Mouse (Mus musculus) CH12.LX (cell line): ENCODE data around the gene Tmem179b.

Source experiments
- CHD2 ChIP-seq: IDR thresholded peaks from 2 replicates; pipeline ENCODE4 v1.6.1; 2011; ENCODE audit warnings: low read length, improper control_type of control experiment
- CTCF ChIP-seq, 2 experiments: IDR thresholded peaks in 1 of 2; conservative IDR thresholded peaks in 1 of 2; 2 replicates each; pipeline ENCODE4 v1.5.1; 2011 to 2012; ENCODE audit warnings: low read depth in 2 of 2, low read length in 2 of 2, improper control_type of control experiment in 1 of 2, inconsistent platforms in 1 of 2, mild to moderate bottlenecking in 1 of 2, moderate library complexity in 1 of 2
- ELF1 ChIP-seq: IDR thresholded peaks from 2 replicates; pipeline ENCODE4 v1.6.1; 2014; ENCODE audit warnings: low read depth, mild to moderate bottlenecking, inconsistent platforms, low read length, improper control_type of control experiment
- KAT2A ChIP-seq: IDR thresholded peaks from 2 replicates; pipeline ENCODE4 v1.6.1; 2012; ENCODE audit warnings: low read length, improper control_type of control experiment, inconsistent platforms; ENCODE audit not compliant: insufficient replicate concordance
- MXI1 ChIP-seq: IDR thresholded peaks from 2 replicates; pipeline ENCODE4 v1.6.1; 2011; ENCODE audit warnings: mild to moderate bottlenecking, low read depth, low read length, improper control_type of control experiment
- MYC ChIP-seq: IDR thresholded peaks from 2 replicates; pipeline ENCODE4 v1.6.1; 2011; ENCODE audit warnings: low read depth, mild to moderate bottlenecking, improper control_type of control experiment, low read length
- POLR2A ChIP-seq: IDR thresholded peaks from 2 replicates; pipeline ENCODE4 v1.6.1; 2011; ENCODE audit warnings: low read depth, mild to moderate bottlenecking, improper control_type of control experiment, low read length
- POLR2AphosphoS2 ChIP-seq: IDR thresholded peaks from 2 replicates; pipeline ENCODE4 v1.6.1; 2011; ENCODE audit warnings: low read depth, low read length, improper control_type of control experiment
- ZKSCAN1 ChIP-seq: IDR thresholded peaks from 2 replicates; pipeline ENCODE4 v1.6.1; 2012; ENCODE audit warnings: low read depth, inconsistent platforms, low read length, improper control_type of control experiment, borderline replicate concordance

DNA sequence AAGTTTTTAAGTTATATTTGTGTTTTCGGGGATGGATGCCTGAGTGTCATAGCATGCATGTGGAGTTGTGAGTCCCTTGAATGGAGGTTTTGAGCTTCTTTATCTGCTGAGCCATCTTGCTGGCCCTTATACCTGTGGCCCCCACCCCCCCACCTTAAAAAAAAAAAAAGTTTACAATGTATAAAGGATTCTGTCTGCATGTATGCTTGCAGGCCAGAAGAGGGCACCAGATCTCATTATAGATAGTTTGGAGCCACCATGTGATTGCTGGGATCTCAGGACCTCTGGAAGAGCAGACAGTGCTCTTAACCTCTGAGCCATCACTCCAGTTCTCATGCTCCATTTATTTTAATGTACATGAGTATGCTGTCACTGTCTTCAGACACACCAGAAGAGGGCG, 26.9 kb downstream of the Tmem179b start:
- TF ChIP-seq MYC (0 out of 2 replicates have a peak, but pooled peaks have one; percentile 17), CTCF (conservative IDR thresholded peaks at IDR 0.05 in 1 of 2, IDR thresholded peaks at IDR 0.05 in 1 of 2; ENCODE audit: low read depth in 2 of 2, low read length in 2 of 2) (peak in 1 of 2 experiments; percentile 53; a peak in 2 of 4 replicates), ZKSCAN1 (no peak), POLR2AphosphoS2 (no peak), POLR2A (no peak), ELF1 (no peak), KAT2A (no peak), MXI1 (no peak), CHD2 (no peak)
